Mouse (Mus musculus) small intestine, adult 2 months (tissue): ENCODE measurements around the gene Fgf18.

Experiments used
- CTCF ChIP-seq: fragments of 200-500 bp; IDR thresholded peaks from 2 replicates; pipeline ENCODE4 v1.5.1; 2012; ENCODE audit warnings: low read depth, mild to moderate bottlenecking, control low read depth, inconsistent platforms, low read length, moderate library complexity, mixed read lengths; ENCODE audit not compliant: insufficient replicate concordance, insufficient read length; ENCODE audit errors: extremely low read depth
- POLR2A ChIP-seq: fragments of 200-500 bp; IDR thresholded peaks from 2 replicates; pipeline ENCODE4 v1.6.1; 2012; ENCODE audit warnings: low read depth, mild to moderate bottlenecking, control low read depth, inconsistent platforms, low read length, moderate library complexity

DNA sequence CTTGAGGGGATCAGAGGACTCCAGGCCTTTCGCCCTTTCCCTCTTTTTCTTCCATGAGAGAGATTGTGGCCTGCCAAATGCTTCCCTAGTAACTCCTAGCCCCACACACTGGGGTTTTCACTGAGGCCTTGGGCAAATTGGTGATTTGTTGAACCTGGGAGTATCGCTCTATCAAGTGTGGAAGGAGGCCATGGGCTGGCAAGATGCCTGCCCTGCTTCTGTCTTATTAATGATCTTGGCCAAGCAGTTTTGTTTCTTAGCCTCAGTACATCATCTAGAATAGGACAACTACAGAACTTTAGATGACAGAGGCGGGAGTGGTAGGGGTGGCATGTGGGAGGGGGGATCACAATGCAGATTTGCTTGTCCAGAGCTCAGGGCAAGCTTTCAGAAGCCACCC lies 31.4 kb downstream of the Fgf18 start:
- TF ChIP-seq CTCF = no peak
- no peak for TF ChIP-seq POLR2A
